Mouse (Mus musculus) C2C12 (cell line): ENCODE results near the gene Serpina5.

Source experiments
- CEBPB ChIP-seq: IDR thresholded peaks from one replicate; pipeline ENCODE4 v1.6.1; 2011; ENCODE audit warnings: low read depth, mild to moderate bottlenecking, control low read depth, moderate library complexity
- CTCF ChIP-seq: IDR thresholded peaks from one replicate; pipeline ENCODE4 v1.5.1; 2011; ENCODE audit not compliant: control insufficient read depth, insufficient read depth, insufficient read length
- FOSL1 ChIP-seq: IDR thresholded peaks from one replicate; pipeline ENCODE4 v1.8.0; 2011; ENCODE audit warnings: mild to moderate bottlenecking, low read length; ENCODE audit not compliant: poor library complexity, insufficient read depth, severe bottlenecking
- MAX ChIP-seq: IDR thresholded peaks from one replicate; pipeline ENCODE4 v1.6.1; 2011; ENCODE audit warnings: mild to moderate bottlenecking, control low read depth
- MYOG ChIP-seq: IDR thresholded peaks from one replicate; pipeline ENCODE4 v1.6.1; 2011; ENCODE audit not compliant: control insufficient read depth, insufficient read length; ENCODE audit errors: extremely low read depth
- USF1 ChIP-seq: IDR thresholded peaks from one replicate; pipeline ENCODE4 v1.6.1; 2011; ENCODE audit warnings: low read depth, mild to moderate bottlenecking, control low read depth, moderate library complexity

DNA sequence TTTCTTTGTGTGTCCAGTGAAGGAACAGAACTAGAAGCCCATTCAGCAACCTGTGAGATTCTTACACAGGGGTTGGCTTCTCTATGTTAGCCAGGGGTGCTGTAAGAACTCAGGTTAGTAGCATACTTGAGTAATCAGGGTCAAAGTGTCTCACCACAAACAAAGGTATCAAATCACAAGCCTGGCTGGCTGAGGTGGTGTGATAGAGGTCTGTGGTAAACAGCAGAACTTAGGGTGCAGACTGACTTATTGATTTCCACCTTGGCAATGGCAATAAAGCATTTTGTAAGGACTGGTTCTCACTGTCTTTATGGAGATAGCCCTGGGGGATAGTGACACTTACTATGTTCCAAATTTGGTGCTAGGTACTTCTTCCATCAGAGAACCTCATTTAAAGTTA is 4.9 kb downstream of the Serpina5 start:
- TF ChIP-seq MYOG = no peak
- TF ChIP-seq CTCF = no peak
- TF ChIP-seq MAX = no peak
- TF ChIP-seq CEBPB = no peak
- no peak for TF ChIP-seq USF1
- no peak for TF ChIP-seq FOSL1
